Mouse (Mus musculus): Measurements from ENCODE around the gene Hist1h2af.

Hist1h2af gene

DNA sequence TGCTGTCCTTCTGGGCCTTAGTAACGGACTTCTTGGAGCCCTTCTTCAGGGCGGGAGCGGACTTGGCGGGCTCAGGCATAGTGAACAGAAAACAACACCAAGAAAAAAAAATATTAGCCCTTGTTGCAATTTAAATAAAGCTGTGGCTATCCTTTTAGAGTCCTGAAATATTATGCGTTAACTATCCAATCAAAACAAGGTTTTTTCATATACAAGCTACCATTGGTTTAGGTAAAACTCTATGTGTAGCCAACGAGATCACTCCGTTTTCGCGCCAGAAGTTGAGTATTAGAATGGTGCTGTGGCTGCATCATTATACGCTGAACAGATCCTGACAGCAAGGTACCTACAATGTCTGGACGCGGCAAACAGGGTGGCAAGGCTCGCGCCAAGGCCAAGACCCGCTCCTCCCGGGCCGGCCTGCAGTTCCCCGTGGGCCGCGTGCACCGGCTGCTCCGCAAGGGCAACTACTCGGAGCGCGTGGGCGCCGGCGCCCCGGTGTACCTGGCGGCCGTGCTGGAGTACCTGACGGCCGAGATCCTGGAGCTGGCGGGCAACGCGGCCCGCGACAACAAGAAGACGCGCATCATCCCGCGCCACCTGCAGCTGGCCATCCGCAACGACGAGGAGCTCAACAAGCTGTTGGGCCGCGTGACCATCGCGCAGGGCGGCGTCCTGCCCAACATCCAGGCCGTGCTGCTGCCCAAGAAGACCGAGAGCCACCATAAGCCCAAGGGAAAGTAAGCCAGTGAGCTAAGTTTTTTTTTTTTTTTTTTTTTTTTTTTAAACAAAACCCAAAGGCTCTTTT is at the start of gene Hist1h2af:
Gene Hist1h2af (plus strand): TSS at position 347 of the 808 bp plus-strand sequence.
- DNase-seq (ENCODE audit: low spot score) = peak; percentile 74

DNA sequence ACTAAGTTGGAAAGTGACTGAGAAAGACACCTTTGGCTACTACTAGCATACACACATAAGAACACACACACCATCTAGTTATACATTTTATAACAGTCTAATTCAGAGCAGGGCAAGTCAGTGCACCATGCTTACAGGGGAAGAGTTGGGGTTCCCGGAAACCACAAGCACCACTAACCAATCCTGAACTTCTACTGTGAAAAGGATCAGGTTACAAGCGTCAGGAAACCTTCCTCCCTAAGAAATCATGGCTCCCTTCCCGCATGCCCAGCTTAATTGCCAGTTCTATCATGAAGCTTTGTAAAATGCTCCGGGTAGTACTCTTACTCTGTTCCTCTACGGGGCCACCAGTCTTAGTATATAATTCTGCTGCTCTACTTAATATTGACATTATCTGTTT is 48.4 kb upstream of the Hist1h2af start:
- no peak for DNase-seq (ENCODE audit: low spot score)

DNA sequence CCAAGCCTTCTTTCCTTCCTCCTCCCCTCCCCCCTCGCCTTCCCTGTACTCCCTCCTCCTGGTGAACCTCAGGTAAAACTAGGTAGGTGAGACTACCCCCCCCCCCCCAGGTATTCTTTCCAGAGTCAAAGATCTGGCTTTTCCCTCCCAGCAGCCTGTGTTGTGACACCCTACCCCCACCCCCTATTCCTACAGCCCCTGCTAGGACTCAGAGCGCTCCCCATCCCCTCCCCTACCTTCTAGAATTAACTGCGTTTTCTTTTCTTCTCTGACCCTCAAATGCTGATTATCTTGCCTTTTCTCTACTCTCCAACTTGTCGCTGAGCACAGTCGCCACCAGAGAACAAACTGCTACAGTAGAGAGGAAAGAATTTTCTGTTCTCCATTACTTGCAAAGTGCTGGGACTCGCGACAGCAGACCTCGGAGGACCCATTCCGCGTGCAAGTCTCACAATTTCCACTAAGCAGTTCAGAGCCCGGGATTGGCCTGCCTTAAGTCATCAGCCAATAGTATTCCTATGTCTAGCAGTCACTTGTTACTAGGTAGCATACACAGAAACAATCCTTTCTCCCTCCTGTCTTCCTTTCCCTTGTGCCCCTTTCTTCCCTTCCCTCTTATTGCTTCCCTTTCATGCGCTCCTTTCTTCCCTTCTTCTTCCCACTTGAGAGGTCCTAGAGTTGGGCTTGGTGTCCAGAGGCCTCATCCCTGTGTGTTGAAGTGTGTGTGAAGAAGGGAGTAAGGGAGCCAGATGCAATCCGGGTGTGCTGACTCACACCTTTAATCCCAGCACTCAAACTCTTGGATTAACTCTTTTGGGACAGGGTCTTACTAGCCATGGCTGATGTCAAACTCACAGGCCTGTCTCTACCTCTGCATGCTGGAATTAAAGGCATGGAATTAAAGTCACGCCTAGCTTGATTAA is 45.0 kb upstream of the Hist1h2af start, which contains the start of gene Btn2a2:
Gene Btn2a2 (minus strand): TSS at position 458 of the 923 bp plus-strand sequence.
- DNase-seq (ENCODE audit: low spot score) = peak; percentile 62

DNA sequence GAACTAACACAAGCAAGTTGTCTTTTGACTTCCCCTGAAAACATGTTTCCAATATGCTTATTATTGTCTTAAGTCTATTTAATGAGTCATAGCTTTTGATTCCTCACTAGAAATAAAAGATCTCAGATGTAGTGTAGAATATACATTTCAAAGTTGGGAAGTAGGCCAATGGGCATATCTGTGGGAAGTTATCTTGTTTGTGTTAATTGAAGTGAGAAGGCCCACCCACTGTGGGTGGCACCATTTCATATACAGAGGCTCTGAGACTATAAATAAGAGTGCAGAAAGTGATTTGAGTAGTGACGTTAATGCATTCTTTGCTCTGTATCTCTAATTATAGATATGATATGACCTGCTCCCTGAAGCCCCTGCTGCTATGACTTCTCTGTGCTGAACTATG is 42.8 kb upstream of the Hist1h2af start:
- DNase-seq (ENCODE audit: low spot score) = no peak

DNA sequence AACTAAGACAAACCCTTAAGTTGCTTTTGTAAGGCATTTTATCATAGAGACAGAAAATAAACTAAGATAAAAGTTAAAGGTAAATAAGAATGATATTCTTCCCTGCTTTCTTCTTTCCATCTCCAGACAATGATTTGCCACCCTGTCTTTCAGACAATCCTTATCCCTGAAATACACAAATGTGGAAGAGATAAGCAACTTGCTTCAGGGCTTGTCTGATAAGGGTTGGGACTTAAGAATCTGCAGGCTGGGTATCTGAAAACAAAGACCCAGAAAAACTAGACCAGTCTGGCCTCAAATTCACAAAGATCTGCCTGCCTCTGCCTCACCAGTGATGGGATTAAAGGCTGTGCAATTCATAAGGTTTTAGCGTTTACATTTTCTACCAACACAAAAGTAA is 42.4 kb upstream of the Hist1h2af start:
- DNase-seq (ENCODE audit: low spot score) = no peak

DNA sequence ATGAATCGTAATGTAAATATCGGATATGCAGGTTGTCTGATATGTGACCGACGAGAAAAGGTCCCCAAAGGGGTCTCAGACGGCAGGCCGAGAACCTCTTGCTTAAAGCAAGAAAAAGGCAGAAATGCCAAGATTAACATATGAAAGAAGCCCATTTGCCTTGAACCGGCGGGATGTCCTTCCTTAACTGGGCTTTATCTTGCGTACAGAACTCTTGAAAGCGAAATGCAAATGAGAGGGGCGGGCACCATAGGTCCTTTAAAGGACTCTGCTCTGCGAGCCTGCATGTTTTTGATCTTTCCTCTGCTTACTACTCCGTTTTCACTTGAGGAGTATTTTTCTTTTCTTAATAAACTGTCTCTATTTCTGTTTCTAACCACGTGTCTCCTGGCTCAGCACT is 41.7 kb upstream of the Hist1h2af start:
- no peak for DNase-seq (ENCODE audit: low spot score)

DNA sequence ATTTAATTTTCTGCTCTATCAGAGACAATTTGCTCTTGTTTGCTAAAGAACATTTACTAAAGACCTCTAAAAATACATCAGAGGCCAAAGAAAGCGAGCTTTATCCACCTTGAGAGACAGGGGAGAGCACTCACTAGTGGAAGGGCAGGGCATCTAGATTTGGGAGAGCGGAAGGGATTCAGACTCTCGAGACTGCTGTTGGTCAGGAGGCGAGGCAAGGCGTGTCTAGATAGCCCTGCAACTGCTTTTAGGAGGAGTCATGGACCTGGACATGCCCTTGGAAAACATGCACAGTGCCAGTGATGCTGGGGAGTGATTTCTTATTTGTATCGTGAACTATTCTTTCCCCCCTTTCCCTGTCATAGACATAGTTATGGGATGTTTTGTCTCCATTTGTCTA is 38.2 kb upstream of the Hist1h2af start:
- no peak for DNase-seq (ENCODE audit: low spot score)

DNA sequence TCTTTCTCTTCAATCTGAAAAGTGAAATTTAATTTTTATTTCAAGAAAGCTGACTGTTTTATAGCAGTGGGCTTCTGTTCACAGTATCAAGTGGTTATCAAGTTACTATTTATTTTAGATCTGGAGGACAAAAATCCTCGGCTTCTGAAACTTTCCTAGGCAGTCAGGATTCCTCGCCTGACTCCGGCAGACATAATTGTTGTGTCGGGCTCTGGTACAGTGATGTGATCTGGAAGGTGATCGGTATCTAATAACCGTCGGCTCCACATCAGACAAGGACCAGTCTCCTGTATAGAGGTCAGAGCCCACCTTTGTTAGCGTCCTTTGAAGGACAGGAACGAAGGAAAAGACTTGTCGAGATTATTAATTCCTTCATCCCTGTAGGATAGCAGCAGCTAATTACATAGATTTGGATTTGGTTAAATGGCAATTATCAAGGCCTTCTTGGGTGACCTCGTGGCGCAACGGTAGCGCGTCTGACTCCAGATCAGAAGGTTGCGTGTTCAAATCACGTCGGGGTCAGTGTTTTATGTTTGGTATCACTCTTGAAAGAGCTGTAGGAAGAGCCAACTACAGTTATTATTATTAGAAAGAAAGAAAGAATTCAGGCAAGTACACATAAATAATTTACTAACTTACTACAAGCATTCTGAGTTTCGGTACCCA is 35.9 kb upstream of the Hist1h2af start:
- DNase-seq (ENCODE audit: low spot score) = no peak

DNA sequence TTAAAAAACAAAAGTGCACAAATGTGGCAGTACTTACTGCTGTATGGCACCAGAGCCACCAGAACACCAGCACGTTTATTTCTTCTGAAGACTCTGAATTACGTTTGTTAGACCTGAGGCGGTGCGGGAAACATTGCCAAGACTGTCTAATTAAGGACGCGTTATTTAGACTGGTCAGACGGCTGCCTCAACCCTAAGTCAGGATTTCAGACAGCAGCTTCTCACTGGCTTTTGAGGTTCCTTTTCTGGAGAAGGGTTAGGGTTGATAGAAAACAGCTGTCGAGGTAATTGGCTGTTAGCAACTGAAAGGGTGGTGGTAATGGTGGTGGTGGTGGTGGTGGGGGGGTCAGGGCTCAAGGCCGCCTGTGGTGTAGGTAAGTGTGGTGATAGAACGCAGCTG is 35.1 kb upstream of the Hist1h2af start:
- DNase-seq (ENCODE audit: low spot score) = no peak

DNA sequence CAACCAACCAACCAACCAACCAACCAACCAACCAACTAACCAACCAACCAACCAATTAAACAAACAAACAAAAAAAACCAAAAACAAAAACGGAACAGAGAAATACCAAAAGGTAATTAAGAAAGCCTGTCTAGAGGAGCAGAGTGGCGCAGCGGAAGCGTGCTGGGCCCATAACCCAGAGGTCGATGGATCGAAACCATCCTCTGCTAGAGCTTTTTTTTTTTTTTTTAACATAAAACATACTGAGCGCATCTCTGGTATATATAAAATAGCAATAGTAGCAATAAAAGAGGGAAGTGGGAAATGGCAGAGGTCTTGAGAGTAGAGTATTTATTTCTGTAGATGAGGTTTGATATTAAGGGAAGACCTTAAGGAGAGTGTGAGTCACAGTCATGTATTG is 33.8 kb upstream of the Hist1h2af start:
- DNase-seq (ENCODE audit: low spot score) = no peak

DNA sequence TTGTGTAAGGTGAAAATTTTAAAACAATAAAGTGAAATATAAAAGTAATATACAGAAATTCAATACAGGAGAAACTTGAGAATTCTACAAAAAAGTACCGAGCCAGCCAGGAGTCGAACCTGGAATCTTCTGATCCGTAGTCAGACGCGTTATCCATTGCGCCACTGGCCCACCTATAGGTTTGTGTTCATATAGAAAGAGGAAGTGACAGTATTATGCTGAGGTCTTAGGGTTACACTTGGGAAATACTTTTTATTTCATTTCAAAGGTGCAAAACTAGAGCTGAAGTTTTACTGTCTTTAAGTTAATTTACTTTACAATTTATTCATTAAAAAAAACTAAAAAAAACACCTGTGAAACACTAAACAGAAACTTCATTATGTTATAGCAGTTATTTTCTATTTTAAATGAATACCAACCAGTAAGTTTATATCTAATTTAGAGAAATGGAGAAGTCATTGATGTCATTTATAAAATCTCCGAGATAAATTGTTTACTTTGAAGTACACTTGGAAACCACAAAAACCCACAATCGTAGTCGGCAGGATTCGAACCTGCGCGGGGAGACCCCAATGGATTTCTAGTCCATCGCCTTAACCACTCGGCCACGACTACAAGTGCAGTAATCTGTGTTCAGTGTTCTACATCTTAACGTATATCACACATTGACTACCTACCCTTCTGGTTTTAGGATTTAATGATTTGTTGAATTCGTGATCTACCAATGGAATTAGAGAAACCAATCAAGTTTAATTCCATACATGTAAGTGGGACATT is 33.1 kb upstream of the Hist1h2af start:
- peak; percentile 41 for DNase-seq (ENCODE audit: low spot score)

DNA sequence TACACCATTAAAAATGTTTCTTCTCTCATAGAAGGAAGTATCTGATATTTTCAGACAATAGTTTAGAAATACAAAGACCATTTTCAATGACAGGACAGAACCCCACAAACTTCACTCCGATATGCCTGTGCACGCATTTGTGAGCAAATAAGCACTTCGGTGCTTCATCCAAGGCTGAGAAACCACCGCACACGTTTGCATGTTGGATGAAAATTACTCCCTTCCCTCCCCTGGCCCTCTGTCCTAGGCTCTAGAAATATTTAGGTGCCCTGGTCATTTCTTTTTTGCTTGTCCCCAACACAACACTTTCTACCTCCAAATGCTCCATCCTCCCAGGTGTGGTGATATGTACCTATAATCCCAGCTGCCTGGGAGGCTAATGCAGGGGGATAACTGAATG is 32.2 kb upstream of the Hist1h2af start:
- no peak for DNase-seq (ENCODE audit: low spot score)

DNA sequence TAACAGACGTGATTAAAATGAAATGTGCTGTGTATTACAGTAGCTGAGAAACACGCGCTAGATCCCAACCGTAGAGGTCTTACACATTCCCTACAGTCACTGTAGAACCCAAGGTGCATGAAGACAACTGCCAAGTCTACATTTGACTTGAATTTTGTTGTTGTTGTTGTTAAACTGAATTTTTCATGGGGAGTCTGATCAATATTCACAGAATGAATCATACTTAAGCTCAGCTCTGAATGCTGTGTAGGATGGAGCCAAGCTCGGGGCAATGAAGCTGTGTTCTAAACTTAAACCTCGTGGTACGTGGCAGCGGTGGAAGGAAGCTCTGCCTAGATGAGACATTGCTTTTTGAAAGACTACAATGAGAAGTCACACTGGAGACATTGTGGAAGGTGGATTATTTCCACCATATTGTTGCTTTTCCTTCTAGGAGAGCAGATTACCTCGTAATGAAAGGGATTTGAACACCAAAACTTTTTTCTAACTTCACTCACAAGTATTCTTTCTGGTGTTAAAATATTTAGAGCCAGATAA is 31.6 kb upstream of the Hist1h2af start:
- DNase-seq (ENCODE audit: low spot score) = no peak

DNA sequence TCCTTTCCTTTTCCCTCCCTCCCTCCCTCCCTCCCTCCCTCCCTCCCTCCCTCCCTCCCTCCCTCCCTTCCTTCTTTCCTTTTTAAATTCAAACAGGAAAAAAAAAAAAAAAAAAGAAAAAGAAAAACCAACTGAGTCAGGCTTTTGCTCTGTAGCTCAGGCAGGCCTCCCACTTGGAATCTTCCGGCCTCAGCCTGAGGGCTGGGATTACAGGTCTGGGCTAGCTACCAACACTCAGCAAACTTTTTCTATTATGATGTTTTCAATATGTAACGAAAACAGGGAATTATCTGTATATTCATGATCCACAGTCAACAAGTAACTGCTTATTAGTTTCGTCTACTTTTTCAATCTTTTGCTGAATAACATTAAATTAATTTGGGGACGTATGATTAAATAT is 30.8 kb upstream of the Hist1h2af start:
- no peak for DNase-seq (ENCODE audit: low spot score)

DNA sequence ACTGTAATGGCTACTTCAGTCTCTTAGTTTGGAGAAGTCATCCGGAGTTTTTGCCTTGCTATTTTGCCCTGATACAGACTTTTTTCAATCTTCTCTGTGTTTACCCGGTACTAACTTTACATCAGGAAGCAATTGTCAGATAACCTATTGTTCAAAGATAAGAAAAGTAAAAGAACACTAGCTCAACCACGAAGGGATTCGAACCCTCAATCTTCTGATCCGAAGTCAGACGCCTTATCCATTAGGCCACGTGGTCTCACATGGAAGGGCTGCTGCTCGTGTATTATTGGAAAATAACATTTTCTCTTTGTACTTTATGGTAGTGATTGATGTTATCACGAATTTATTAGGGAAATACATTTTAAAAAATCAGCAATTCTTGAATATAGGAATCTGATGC is 29.9 kb upstream of the Hist1h2af start:
- DNase-seq (ENCODE audit: low spot score) = peak; percentile 53

DNA sequence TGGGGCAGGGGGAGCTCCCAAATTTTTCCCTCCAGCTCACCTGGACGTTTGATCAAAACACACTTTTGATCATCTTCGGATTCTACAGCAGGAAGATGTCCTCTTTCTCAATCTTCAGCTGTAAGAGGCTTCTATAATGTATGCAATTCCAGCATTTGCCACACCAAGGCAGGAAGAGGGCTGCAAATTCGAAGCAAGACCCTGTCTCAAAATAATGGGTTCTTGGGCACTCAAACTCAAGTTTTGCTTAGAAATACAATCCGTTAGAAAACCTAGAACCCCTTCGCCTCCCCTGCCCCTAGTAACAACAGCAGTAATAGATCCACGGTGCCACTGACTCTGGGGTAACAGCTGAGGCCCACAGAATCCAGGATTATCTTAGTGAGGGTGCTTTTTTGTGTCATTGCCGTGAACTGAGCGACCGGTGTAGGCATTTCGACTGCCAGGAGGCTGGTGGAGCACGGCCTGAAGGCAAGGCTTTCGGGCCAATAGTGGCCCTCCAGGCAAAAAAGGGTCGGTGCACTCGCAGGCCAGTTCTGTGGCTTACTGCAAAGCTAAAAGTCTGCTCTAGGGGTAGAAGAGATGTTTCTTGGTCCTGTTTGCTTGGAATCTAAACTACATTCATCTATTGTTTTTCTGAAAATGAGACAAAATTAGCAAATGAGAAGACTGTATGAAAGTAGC is 27.9 kb upstream of the Hist1h2af start:
- DNase-seq (ENCODE audit: low spot score) = no peak

DNA sequence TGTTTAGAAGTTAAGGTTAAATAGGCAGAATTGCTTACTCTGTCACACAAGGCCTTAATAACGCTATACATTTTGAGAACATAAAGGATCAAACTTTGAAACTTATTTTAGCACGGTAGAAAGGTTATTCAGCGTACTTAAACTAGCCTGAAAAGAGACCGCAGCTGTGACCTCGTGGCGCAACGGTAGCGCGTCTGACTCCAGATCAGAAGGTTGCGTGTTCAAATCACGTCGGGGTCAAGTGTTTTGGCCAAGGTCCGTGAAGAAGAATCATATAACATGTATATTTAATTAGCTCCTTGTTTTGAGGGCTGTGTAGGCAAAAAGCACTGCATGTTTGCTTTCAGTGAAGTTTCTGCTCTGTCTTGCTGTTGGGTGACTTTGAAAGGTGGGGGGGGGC is 27.4 kb upstream of the Hist1h2af start:
- no peak for DNase-seq (ENCODE audit: low spot score)

DNA sequence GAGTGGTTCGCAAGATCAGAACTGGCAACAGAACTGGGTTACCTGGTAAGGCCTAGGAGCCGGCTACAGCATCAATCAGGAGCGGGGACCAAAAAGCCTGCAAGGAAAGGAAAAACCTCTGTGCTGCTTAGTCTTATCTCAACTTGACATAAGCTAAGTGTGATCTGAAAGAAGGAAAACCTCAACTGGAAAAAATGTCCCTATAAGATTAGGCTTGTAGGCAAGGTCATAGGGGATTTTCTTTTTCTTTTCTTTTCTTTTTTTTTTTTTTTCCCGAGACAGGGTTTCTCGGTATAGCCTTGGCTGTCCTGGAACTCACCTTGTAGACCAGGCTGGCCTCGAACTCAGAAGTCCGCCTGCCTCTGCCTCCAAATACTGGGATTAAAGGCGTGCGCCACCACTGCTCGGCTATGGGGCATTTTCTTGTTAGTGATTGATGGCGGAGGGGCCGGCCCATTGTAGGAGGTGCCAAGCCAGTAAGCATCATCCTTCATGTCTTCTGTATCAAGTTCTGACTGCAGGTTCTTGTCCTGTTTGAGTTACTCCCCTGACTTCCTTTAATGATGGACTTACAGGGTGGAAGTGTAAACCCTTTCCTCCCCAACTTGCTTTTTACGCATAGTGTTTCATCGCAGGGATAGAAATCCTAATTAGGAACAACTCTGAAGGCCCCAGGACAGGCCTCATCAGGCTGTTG is 26.7 kb upstream of the Hist1h2af start:
- no peak for DNase-seq (ENCODE audit: low spot score)

DNA sequence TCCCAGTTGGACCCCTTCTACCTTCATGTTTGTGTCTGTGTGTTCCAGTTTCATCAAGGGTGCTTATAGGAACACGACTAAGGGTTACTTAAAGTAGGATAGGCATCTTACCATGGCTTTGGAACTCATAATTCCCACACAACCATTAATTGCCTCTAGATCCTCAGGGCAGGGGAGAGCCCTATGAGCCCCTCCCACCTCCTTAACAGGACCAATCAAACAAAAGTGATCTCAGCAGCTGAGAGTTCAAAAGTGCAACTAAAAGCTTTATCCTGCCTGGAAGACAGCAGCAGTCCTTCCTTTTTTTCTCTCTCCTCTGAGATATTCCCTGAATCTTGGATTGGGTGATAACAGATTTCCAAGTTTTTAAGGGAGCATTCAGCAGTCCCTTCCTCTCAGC is 23.6 kb upstream of the Hist1h2af start:
- no peak for DNase-seq (ENCODE audit: low spot score)

DNA sequence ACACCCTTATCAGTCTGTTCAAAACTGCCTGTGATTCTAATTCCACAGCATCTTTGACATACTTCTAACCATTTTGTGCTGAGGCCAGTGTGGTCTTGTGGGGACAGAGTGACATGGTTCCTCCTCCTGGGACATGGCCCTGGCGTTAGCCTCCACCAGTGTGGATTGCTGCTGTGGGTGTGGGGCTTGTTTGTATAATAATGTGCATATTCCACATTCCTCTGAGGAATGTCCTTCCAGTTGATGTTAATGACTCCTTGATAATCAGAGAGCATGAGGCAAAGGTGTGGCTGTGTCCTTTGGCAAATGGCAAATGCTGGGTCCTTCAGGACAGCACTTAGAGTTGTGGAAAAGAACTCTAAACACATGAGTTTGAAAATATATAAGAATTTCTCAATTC is 20.2 kb upstream of the Hist1h2af start:
- no peak for DNase-seq (ENCODE audit: low spot score)

Measured in urinary bladder, postnatal 14 days (tissue).